Mouse (Mus musculus) bone marrow macrophage, adult 2 months (primary cell): ENCODE data around the gene Vpreb3.

Experiments used
- CTCF ChIP-seq: IDR thresholded peaks from 2 replicates; pipeline ENCODE4 v1.5.1; 2012; ENCODE audit warnings: low read depth, mild to moderate bottlenecking, low read length, moderate library complexity
- POLR2A ChIP-seq: IDR thresholded peaks from 2 replicates; pipeline ENCODE4 v1.6.1; 2012; ENCODE audit warnings: mild to moderate bottlenecking, low read depth, low read length, borderline replicate concordance

GRCm38 (mm10) chr10:75990430-75991042 is 47.7 kb downstream of the Vpreb3 start:
- no peak for TF ChIP-seq POLR2A
- TF ChIP-seq CTCF, result no peak
